Mouse (Mus musculus): ENCODE data around the gene Cyp39a1.

Gene Cyp39a1

DNA sequence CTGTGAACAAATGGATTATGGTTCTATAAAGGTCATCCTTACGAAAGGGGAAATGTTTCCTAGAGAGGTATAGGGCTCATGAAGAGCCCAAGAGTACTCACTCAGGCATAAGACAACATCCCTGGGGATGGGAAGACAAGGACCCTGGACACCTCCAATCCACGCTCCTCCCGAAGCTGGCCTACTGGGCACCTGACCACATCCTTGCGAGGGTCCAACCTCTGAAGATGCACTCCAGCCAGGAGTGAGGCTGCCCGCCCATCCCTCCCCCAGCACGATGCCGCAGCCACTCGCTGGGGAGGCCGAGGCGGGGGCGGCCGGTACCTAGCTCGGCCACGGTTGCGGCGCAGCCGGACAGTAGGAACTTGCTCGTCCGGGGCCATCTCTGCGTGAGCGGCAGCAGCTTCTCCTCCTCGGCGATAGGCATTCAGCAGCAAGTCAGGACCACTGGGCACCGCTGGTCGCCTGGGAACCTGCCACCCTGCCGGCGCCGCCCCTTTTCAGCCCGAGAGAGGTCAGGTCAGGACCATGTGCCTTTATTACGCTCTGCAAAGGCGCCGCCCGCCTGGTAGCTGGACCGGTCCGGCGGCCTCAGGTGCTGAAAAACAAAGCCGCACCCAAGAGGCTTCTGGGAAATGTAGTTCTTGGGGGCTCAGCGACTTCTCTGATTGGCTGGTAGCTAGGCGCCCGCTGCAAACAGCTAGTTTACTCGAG, 492 bp upstream of the Cyp39a1 start, which contains the start of gene Slc25a27:
Gene Slc25a27 (minus strand): TSS at position 639 of the 714 bp plus-strand sequence.
- no peak; the same call in 1 of the 2 replicates for TF ChIP-seq GATA4 (IDR thresholded peaks at IDR 0.05; ENCODE audit: insufficient replicate concordance, low read length)

- TF ChIP-seq GATA4 (IDR thresholded peaks at IDR 0.05; ENCODE audit: insufficient replicate concordance, low read length), result no peak
Measured at GRCm38 (mm10) chr17:43669145-43669695, 2.0 kb downstream of the Cyp39a1 start.

DNA sequence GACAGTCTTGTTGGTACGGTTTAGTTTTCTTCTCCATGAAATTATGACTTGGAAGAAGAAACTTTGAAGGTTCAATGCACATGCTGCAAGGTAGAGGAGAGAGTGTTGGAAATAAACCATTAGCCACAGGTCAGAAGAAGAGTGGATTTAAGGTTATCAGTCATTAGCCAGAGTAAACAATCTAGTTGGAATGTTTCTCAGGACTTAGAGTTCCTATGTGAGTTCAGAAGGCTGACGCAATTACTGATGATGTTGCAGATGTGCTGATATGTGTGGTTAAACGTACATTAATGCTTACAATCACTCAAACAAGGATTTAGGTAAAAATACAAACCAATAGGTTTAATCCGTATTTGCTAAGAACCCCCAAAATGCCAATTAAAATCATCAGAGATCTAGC, 4.7 kb downstream of the Cyp39a1 start:
- peak; percentile 88 for TF ChIP-seq GATA4 (IDR thresholded peaks at IDR 0.05; ENCODE audit: insufficient replicate concordance, low read length)

DNA sequence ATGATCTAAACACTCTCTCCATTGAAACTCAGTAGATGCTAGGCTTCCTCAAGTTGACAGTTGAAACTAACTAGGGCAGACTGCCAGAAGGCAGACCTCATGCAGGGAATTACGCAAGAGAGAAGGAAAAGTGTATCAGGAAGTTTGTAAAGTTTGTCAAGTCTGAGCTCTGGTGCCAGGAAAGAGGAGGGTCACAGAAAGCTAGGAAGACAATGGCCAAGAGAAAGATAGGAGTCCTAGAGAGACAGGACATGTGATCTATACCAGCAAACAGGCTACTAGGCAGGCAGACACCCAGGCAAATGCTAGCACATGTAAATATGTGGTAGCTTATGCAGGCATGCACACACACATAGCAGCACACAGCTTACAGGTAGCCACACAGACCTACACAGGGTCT, 8.0 kb downstream of the Cyp39a1 start:
- no peak for TF ChIP-seq GATA4 (IDR thresholded peaks at IDR 0.05; ENCODE audit: insufficient replicate concordance, low read length)

- TF ChIP-seq GATA4 (IDR thresholded peaks at IDR 0.05; ENCODE audit: insufficient replicate concordance, low read length), result no peak
Measured at GRCm38 (mm10) chr17:43676241-43676640, 9.0 kb downstream of the Cyp39a1 start.

DNA sequence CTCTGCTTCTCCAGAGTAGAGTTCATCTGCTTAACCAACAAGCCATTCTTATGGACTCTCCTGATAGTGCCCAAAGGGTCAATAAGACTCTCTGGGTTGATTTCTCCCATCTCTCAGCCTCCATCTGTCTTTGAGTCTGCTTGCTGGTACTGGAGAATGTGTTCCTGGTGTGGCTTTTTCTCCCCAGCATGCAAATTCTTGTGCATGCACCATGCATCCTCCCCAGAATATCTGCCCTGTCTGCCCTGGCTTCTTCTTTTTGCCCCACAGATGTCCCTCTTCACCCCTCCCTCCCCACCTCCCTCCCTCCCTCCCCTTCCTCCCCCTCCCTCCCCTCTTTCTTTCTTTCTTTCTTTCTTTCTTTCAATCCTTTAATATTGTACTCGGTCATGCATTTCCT, 10.1 kb downstream of the Cyp39a1 start:
- TF ChIP-seq GATA4 (IDR thresholded peaks at IDR 0.05; ENCODE audit: insufficient replicate concordance, low read length), result no peak

DNA sequence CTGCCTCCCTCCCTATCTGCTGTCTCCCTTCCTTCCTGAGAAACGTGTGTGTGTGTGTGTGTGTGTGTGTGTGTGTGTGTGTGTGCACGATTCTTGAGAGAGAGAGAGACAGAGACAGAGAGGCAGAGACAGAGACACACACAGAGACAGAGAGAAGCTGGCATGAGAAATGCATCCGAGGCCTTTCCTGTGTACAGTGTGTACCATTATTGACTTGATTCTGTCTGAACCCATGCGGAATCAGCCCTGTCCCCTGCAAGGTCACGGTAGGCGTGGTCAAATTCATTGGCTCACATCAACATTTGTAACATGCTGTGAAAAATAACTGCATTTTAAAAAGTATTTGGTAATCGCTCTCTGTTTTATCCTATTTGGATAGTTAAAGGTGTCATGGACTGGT, 16.9 kb downstream of the Cyp39a1 start:
- no peak for TF ChIP-seq GATA4 (IDR thresholded peaks at IDR 0.05; ENCODE audit: insufficient replicate concordance, low read length)

DNA sequence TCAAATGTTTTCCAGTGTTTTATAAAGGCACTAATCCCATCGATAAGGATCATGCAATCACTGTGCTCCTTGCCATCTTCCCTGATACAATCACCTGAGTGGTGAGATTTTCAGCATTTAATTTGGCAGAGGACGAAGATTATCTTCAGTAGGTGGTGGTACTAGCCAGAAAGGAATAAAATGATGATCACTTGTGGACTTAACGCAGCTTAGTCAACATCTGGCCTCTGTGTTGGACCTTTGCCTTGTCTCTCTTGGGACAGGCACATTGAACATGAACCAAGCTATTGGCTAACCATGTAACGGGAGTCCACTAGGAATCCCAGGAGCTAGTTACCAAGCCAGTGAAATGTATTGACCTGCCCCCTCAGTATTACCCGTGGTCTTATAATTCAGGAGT, 17.4 kb downstream of the Cyp39a1 start:
- peak; percentile 38; the same call in 1 of the 2 replicates for TF ChIP-seq GATA4 (IDR thresholded peaks at IDR 0.05; ENCODE audit: insufficient replicate concordance, low read length)

DNA sequence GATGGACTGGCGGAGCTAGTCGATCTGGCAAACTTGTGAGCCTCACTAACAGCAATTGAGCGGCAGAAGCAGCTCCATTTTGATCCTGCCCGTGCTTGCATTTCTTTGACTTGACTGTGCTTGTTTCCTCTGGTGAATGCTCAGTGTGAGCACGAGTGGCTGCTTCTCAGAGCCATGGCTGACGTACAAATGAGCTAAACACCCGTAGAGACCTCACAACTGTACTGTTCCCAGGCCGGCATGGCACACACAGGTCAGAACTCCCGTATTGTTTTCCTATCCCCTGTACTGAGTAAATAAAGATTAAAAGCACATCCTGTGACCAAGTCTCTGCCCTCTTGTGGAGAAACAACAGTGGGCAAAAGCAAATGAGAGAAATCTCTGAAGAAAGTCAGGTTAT, 22.4 kb downstream of the Cyp39a1 start:
- no peak for TF ChIP-seq GATA4 (IDR thresholded peaks at IDR 0.05; ENCODE audit: insufficient replicate concordance, low read length)

- no peak for TF ChIP-seq GATA4 (IDR thresholded peaks at IDR 0.05; ENCODE audit: insufficient replicate concordance, low read length)
Measured at GRCm38 (mm10) chr17:43698997-43699649, 31.9 kb downstream of the Cyp39a1 start.

GRCm38 (mm10) chr17:43701060-43701459, 33.8 kb downstream of the Cyp39a1 start:
- no peak for TF ChIP-seq GATA4 (IDR thresholded peaks at IDR 0.05; ENCODE audit: insufficient replicate concordance, low read length)

GRCm38 (mm10) chr17:43704216-43704930, 37.1 kb downstream of the Cyp39a1 start:
- no peak for TF ChIP-seq GATA4 (IDR thresholded peaks at IDR 0.05; ENCODE audit: insufficient replicate concordance, low read length)

- TF ChIP-seq GATA4 (IDR thresholded peaks at IDR 0.05; ENCODE audit: insufficient replicate concordance, low read length), result no peak
Measured at GRCm38 (mm10) chr17:43706749-43707148, 39.5 kb downstream of the Cyp39a1 start.

- no peak for TF ChIP-seq GATA4 (IDR thresholded peaks at IDR 0.05; ENCODE audit: insufficient replicate concordance, low read length)
Measured at GRCm38 (mm10) chr17:43707254-43707653, 40.0 kb downstream of the Cyp39a1 start.

- no peak for TF ChIP-seq GATA4 (IDR thresholded peaks at IDR 0.05; ENCODE audit: insufficient replicate concordance, low read length)
Measured at GRCm38 (mm10) chr17:43711557-43712352, 44.5 kb downstream of the Cyp39a1 start.

All from liver, adult (tissue).